Mouse (Mus musculus) thymus, adult 2 months (tissue): ENCODE data around the gene Alkbh2. TPM values are rescaled to one million over a fixed set of nuclear protein-coding genes. Genes with fewer than 3 reads are reported as not detected.

Experiments
- DNase-seq: peaks from one replicate; pipeline ENCODE4 v3.0.0; 2021
- H3K27ac ChIP-seq: fragments of 200-500 bp; 2 replicates; pipeline ENCODE4 v1.5.1; 2012; ENCODE audit warnings: low read length, control low read depth; ENCODE audit not compliant: control insufficient read depth, insufficient read depth
- H3K27me3 ChIP-seq: fragments of 200-500 bp; 2 replicates; pipeline ENCODE4 v1.6.1; 2012; ENCODE audit warnings: mild to moderate bottlenecking, low read length, moderate library complexity, mixed read lengths; ENCODE audit not compliant: control insufficient read depth, insufficient read depth
- H3K36me3 ChIP-seq: fragments of 200-500 bp; 2 replicates; pipeline ENCODE4 v1.6.1; 2012; ENCODE audit warnings: mild to moderate bottlenecking, low read length, moderate library complexity; ENCODE audit not compliant: control insufficient read depth, insufficient read depth
- H3K4me1 ChIP-seq: fragments of 200-500 bp; replicated peaks from 2 replicates; pipeline ENCODE4 v1.6.1; 2012; ENCODE audit warnings: low read length; ENCODE audit not compliant: control insufficient read depth, insufficient read depth
- H3K4me3 ChIP-seq: fragments of 200-500 bp; 2 replicates; pipeline ENCODE4 v1.5.1; 2012; ENCODE audit warnings: mild to moderate bottlenecking, low read length, control low read depth, moderate library complexity; ENCODE audit not compliant: control insufficient read depth, insufficient read depth
- CTCF ChIP-seq: fragments of 200-500 bp; IDR thresholded peaks from 2 replicates; pipeline ENCODE4 v1.5.1; 2012; ENCODE audit warnings: mild to moderate bottlenecking, control low read depth, low read length, moderate library complexity, borderline replicate concordance; ENCODE audit not compliant: control insufficient read depth, poor library complexity, insufficient read depth; ENCODE audit errors: extremely low read depth
- POLR2A ChIP-seq: fragments of 200-500 bp; IDR thresholded peaks from 2 replicates; pipeline ENCODE4 v1.6.1; 2012; ENCODE audit warnings: mild to moderate bottlenecking, low read length, control low read depth, moderate library complexity; ENCODE audit not compliant: control insufficient read depth, poor library complexity, insufficient read depth; ENCODE audit errors: extremely low read depth
- whole genome bisulfite sequencing: fragments of 180-500 bp; shearing (Covaris S2); methylation state at CpG from one replicate; pipeline ENCODE4 v1.1.7; 2018; 5-methylcytosine and 5-hydroxymethylcytosine counted together
- polyA plus RNA-seq: library from polyadenylated mRNA; depleted of rRNA; stranded (reverse); fragments of >200 nt; gene quantifications from 2 replicates; pipeline ENCODE4 v1.2.3, GENCODE M21; 2012

The Alkbh2 gene
- polyA plus RNA-seq, 1 experiment: 14.5 TPM

- 93% methylated on average over 3 of the region's 3 CpGs for WGBS
- H3K36me3 ChIP-seq: no peaks in the 10 kb centered on the region
- H3K4me1 ChIP-seq: peaks cover 9% of the 10 kb centered on the region
- no peaks in the 10 kb centered on the region for H3K27me3 ChIP-seq
- H3K27ac ChIP-seq: no peak overlapping the region
- H3K4me3 ChIP-seq: no peak overlapping the region
- TF ChIP-seq POLR2A (no peak), CTCF (no peak)
- DNase-seq: no peak
These were observed 44.9 kb upstream of the Alkbh2 start for GRCm38 (mm10) chr5:114172936-114173335.

GRCm38 (mm10) chr5:114170345-114170744, 42.3 kb upstream of the Alkbh2 start:
- no peak for DNase-seq
- 86% methylated on average over 7 of the region's 7 CpGs for WGBS
- Histone ChIP-seq H3K4me3 (no peak overlapping the region), H3K4me1 (no peaks in the 10 kb centered on the region), H3K27me3 (no peaks in the 10 kb centered on the region), H3K36me3 (no peaks in the 10 kb centered on the region), H3K27ac (no peak overlapping the region)
- TF ChIP-seq CTCF: no peak
- no peak for TF ChIP-seq POLR2A

GRCm38 (mm10) chr5:114163117-114163696, 35.2 kb upstream of the Alkbh2 start:
- WGBS: 70% methylated on average over 6 of the region's 6 CpGs
- Histone ChIP-seq H3K36me3 (no peaks in the 10 kb centered on the region), H3K4me1 (no peaks in the 10 kb centered on the region), H3K27ac (no peak overlapping the region), H3K27me3 (no peaks in the 10 kb centered on the region), H3K4me3 (no peak overlapping the region)
- no peak for DNase-seq
- TF ChIP-seq POLR2A: no peak
- TF ChIP-seq CTCF: no peak

- Histone ChIP-seq H3K4me1 (no peaks in the 10 kb centered on the region), H3K4me3 (no peak overlapping the region), H3K27ac (no peak overlapping the region), H3K36me3 (no peaks in the 10 kb centered on the region), H3K27me3 (no peaks in the 10 kb centered on the region)
- 51% methylated on average over 12 of the region's 12 CpGs for WGBS
- DNase-seq: no peak
- no peak for TF ChIP-seq POLR2A
These were observed 34.2 kb upstream of the Alkbh2 start for GRCm38 (mm10) chr5:114162106-114162815.

GRCm38 (mm10) chr5:114161424-114161823, 33.4 kb upstream of the Alkbh2 start:
- Histone ChIP-seq H3K27ac (no peak overlapping the region), H3K4me1 (no peaks in the 10 kb centered on the region), H3K27me3 (no peaks in the 10 kb centered on the region), H3K4me3 (no peak overlapping the region), H3K36me3 (no peaks in the 10 kb centered on the region)
- WGBS: 93% methylated on average over 6 of the region's 6 CpGs
- no peak for TF ChIP-seq CTCF
- TF ChIP-seq POLR2A: no peak
- no peak for DNase-seq

GRCm38 (mm10) chr5:114157236-114157635, 29.2 kb upstream of the Alkbh2 start:
- 76% methylated on average over 7 of the region's 7 CpGs for WGBS

More at GRCm38 (mm10) chr5:114157236-114157635, 29.2 kb upstream of the Alkbh2 start:
- no peak for DNase-seq
- TF ChIP-seq POLR2A (no peak), CTCF (no peak)
- no peaks in the 10 kb centered on the region for H3K4me1 ChIP-seq
- no peaks in the 10 kb centered on the region for H3K27me3 ChIP-seq
- H3K4me3 ChIP-seq: no peak overlapping the region
- no peaks in the 10 kb centered on the region for H3K36me3 ChIP-seq
- H3K27ac ChIP-seq: no peak overlapping the region
